In genomic region chr13:5553461-5553860, GRCm38 (mm10) we compare ENCODE assay signal across 26 mouse cellular contexts.
A peak's percentile ranks its signal among the peaks of the same experiment; 100 is the strongest.
DNase-seq lines count a peak whose midpoint lies in the region; ATAC-seq and TF ChIP-seq lines count a peak whose summit lies in the region.
"Had no signal": no experiment of that assay in that cellular context is flagged by ENCODE, and none has a peak within 500 bp of the region (broad histone marks: within the 10 kb centered on the region; RNA-seq: fewer than 3 reads in every experiment).

No protein-coding gene starts in this region.

- no peaks in the 10 kb centered on the region for H3K4me1 ChIP-seq in liver, postnatal 0 days (ENCODE audit: insufficient read depth)
- H3K4me1 ChIP-seq in liver, embryonic 12.5 days: no peaks in the 10 kb centered on the region
- H3K4me1 ChIP-seq in lung, embryonic 16.5 days (replicated peaks; ENCODE audit: control insufficient read depth, insufficient read depth, low read length): no peaks in the 10 kb centered on the region
- H3K4me1 ChIP-seq in lung, adult 2 months (ENCODE audit: control insufficient read depth, insufficient read depth, low read length): no peaks in the 10 kb centered on the region
- H3K4me1 ChIP-seq: embryonic facial prominence, embryonic 12.5 days; embryonic facial prominence, embryonic 15.5 days; hindbrain, embryonic 10.5 days; hindbrain, embryonic 13.5 days had no signal

- no peak for ATAC-seq in liver, postnatal 0 days
- ATAC-seq in liver, embryonic 12.5 days: no peak
- ATAC-seq in lung, embryonic 16.5 days (ENCODE audit: low read depth): peak; percentile 60; the same call in 1 of the 2 replicates
- ATAC-seq: forebrain, embryonic 14.5 days; forebrain, postnatal 0 days; hindbrain, embryonic 16.5 days; Patski had no signal

- H3K9ac ChIP-seq in liver, postnatal 0 days (replicated peaks): no peak overlapping the region
- no peak overlapping the region for H3K9ac ChIP-seq in liver, embryonic 12.5 days
- H3K9ac ChIP-seq in lung, embryonic 16.5 days (ENCODE audit: low read length): no peak overlapping the region
- H3K9ac ChIP-seq: embryonic facial prominence, embryonic 12.5 days; embryonic facial prominence, embryonic 15.5 days; forebrain, postnatal 0 days; heart, embryonic 12.5 days; hindbrain, embryonic 13.5 days had no signal

- TF ChIP-seq EP300 in liver, postnatal 0 days (IDR thresholded peaks at IDR 0.05; ENCODE audit: low read depth): 0 out of 2 replicates have a peak, but pooled peaks have one; percentile 10

- H3K9me3 ChIP-seq in liver, postnatal 0 days (ENCODE audit: low read length): no peaks in the 10 kb centered on the region
- H3K9me3 ChIP-seq in liver, embryonic 12.5 days (replicated peaks): no peaks in the 10 kb centered on the region
- H3K9me3 ChIP-seq in lung, embryonic 16.5 days (ENCODE audit: control insufficient read depth, low read length): no peaks in the 10 kb centered on the region
- H3K9me3 ChIP-seq: embryonic facial prominence, embryonic 12.5 days; embryonic facial prominence, embryonic 15.5 days; heart, embryonic 12.5 days; hindbrain, embryonic 10.5 days; hindbrain, embryonic 13.5 days had no signal

- DNase-seq in heart, adult 8-10 months (ENCODE audit: low spot score): peak; percentile 7
- no peak for DNase-seq in heart, postnatal 36 days
- DNase-seq in liver, postnatal 0 days: no peak
- no peak for DNase-seq in lung, adult 2 months
- peak; percentile 2 for DNase-seq in NIH3T3 (ENCODE audit: low read depth)
- DNase-seq: adrenal gland, postnatal 10 days; adrenal gland, postnatal 36 days; cerebellum, adult 11 months; cerebellum, adult 2 months; cerebellum, adult 9-11 months; cerebellum, postnatal 25 days; forebrain, postnatal 0 days; gastrocnemius, adult 2 months; gastrocnemius, postnatal 14 days; heart, adult 11 months; heart, postnatal 14 days had no signal

- H3K27ac ChIP-seq in liver, postnatal 0 days (ENCODE audit: low read depth): no peak overlapping the region
- no peak overlapping the region for H3K27ac ChIP-seq in liver, embryonic 12.5 days
- no peak overlapping the region for H3K27ac ChIP-seq in lung, embryonic 16.5 days (ENCODE audit: low read length)
- H3K27ac ChIP-seq: embryonic facial prominence, embryonic 12.5 days; embryonic facial prominence, embryonic 15.5 days; gastrocnemius, adult 2 months; hindbrain, embryonic 10.5 days; hindbrain, embryonic 13.5 days had no signal

- no peak for TF ChIP-seq CTCF in liver, postnatal 0 days (IDR thresholded peaks at IDR 0.05; ENCODE audit: low read depth)
- TF ChIP-seq CTCF in lung, adult 2 months (IDR thresholded peaks at IDR 0.05; ENCODE audit: insufficient read depth, low read length): no peak

- H3K36me3 ChIP-seq in liver, postnatal 0 days (replicated peaks; ENCODE audit: insufficient read depth, low read length): no peaks in the 10 kb centered on the region
- H3K36me3 ChIP-seq in liver, embryonic 12.5 days: no peaks in the 10 kb centered on the region
- no peaks in the 10 kb centered on the region for H3K36me3 ChIP-seq in lung, embryonic 16.5 days (ENCODE audit: control insufficient read depth, insufficient read depth, low read length)
- H3K36me3 ChIP-seq: embryonic facial prominence, embryonic 12.5 days; embryonic facial prominence, embryonic 15.5 days; heart, embryonic 12.5 days; hindbrain, embryonic 10.5 days; hindbrain, embryonic 13.5 days had no signal

- H3K4me3 ChIP-seq in liver, postnatal 0 days (ENCODE audit: low read depth, low read length): no peak overlapping the region
- no peak overlapping the region for H3K4me3 ChIP-seq in liver, embryonic 12.5 days
- H3K4me3 ChIP-seq in lung, embryonic 16.5 days (ENCODE audit: low read length): no peak overlapping the region
- no peak overlapping the region for H3K4me3 ChIP-seq in lung, adult 2 months (replicated peaks; ENCODE audit: extremely low read depth, low read depth, low read length)
- H3K4me3 ChIP-seq: embryonic facial prominence, embryonic 12.5 days; embryonic facial prominence, embryonic 15.5 days; gastrocnemius, adult 2 months; heart, embryonic 12.5 days; hindbrain, embryonic 10.5 days; hindbrain, embryonic 13.5 days had no signal

- no peak overlapping the region for H3K4me2 ChIP-seq in liver, postnatal 0 days (ENCODE audit: low read depth, low read length)
- H3K4me2 ChIP-seq in liver, embryonic 12.5 days: no peak overlapping the region
- no peak overlapping the region for H3K4me2 ChIP-seq in lung, embryonic 16.5 days (ENCODE audit: low read depth, low read length)
- H3K4me2 ChIP-seq: embryonic facial prominence, embryonic 12.5 days; embryonic facial prominence, embryonic 15.5 days; heart, embryonic 12.5 days; hindbrain, embryonic 13.5 days had no signal

- intact Hi-C loops in heart, postnatal 36 days (cut with DNase I): no loop called here

- H3K27me3 ChIP-seq in liver, postnatal 0 days (ENCODE audit: insufficient read depth, low read length): no peaks in the 10 kb centered on the region
- H3K27me3 ChIP-seq in liver, embryonic 12.5 days (replicated peaks): no peaks in the 10 kb centered on the region
- no peaks in the 10 kb centered on the region for H3K27me3 ChIP-seq in lung, embryonic 16.5 days (ENCODE audit: control insufficient read depth, insufficient read depth, low read depth, low read length)
- H3K27me3 ChIP-seq: embryonic facial prominence, embryonic 12.5 days; embryonic facial prominence, embryonic 15.5 days; heart, embryonic 12.5 days; hindbrain, embryonic 13.5 days; Patski had no signal

- no peak for TF ChIP-seq POLR2A in lung, adult 2 months (IDR thresholded peaks at IDR 0.05; ENCODE audit: borderline replicate concordance, extremely low read depth, low read depth, low read length)

Comparison
In these comparisons a context has a peak if more than half of its experiments do, and no peak if none do; other contexts are left out.
1. DNase-seq: peak in heart, adult 8-10 months (single experiment) and NIH3T3 (single experiment); none in heart, postnatal 36 days (0 of 2), liver, postnatal 0 days (single experiment) and lung, adult 2 months (single experiment).